Mouse (Mus musculus): ENCODE measurements at regions not wholly inside any gene's neighbourhood (a gene's known extent, or its start where the extent isn't known, plus 50 kb on each side); places are given as distances from the start of the nearest gene placed in this dataset.

- Histone ChIP-seq H3K27ac (ENCODE audit: low read depth, low read length) (no peak overlapping the region), H3K4me1 (ENCODE audit: control insufficient read depth, insufficient read depth, low read depth, low read length) (no peaks in the 10 kb centered on the region)
- WGBS = 88% methylated on average over 4 of the region's 4 CpGs
Measured at GRCm38 (mm10) chr16:86159021-86159815, 257.6 kb upstream of the Adamts5 start.

GRCm38 (mm10) chr16:86138171-86138570, 236.5 kb upstream of the Adamts5 start:
- no peak overlapping the region for H3K4me3 ChIP-seq (ENCODE audit: low read length)
- no peak overlapping the region for H3K27ac ChIP-seq (ENCODE audit: low read depth, low read length)
- H3K4me1 ChIP-seq (ENCODE audit: control insufficient read depth, insufficient read depth, low read depth, low read length) = no peaks in the 10 kb centered on the region
- no peaks in the 10 kb centered on the region for H3K36me3 ChIP-seq (ENCODE audit: control insufficient read depth, insufficient read depth, low read length)
- no peak overlapping the region for H3K9ac ChIP-seq (ENCODE audit: low read depth, low read length)
- H3K27me3 ChIP-seq (replicated peaks; ENCODE audit: control insufficient read depth, insufficient read depth, low read length) = no peaks in the 10 kb centered on the region
- WGBS = 73% methylated on average over 3 of the region's 3 CpGs
- H3K4me2 ChIP-seq (ENCODE audit: low read length) = no peak overlapping the region
- H3K9me3 ChIP-seq (ENCODE audit: control insufficient read depth, low read length) = no peaks in the 10 kb centered on the region
- no peak for ATAC-seq

More at GRCm38 (mm10) chr16:86159021-86159815, 257.6 kb upstream of the Adamts5 start:
- H3K4me3 ChIP-seq (ENCODE audit: low read length) = no peak overlapping the region
- no peaks in the 10 kb centered on the region for H3K27me3 ChIP-seq (replicated peaks; ENCODE audit: control insufficient read depth, insufficient read depth, low read length)
- no peak overlapping the region for H3K9ac ChIP-seq (ENCODE audit: low read depth, low read length)
- H3K9me3 ChIP-seq (ENCODE audit: control insufficient read depth, low read length) = no peaks in the 10 kb centered on the region
- H3K4me2 ChIP-seq (ENCODE audit: low read length) = no peak overlapping the region
- H3K36me3 ChIP-seq (ENCODE audit: control insufficient read depth, insufficient read depth, low read length) = no peaks in the 10 kb centered on the region
- ATAC-seq = no peak

- no peaks in the 10 kb centered on the region for H3K9me3 ChIP-seq (ENCODE audit: control insufficient read depth, low read length)
- no peak overlapping the region for H3K27ac ChIP-seq (ENCODE audit: low read depth, low read length)
- H3K4me3 ChIP-seq (ENCODE audit: low read length) = no peak overlapping the region
- H3K9ac ChIP-seq (ENCODE audit: low read depth, low read length) = no peak overlapping the region
- no peak for ATAC-seq
- no peaks in the 10 kb centered on the region for H3K36me3 ChIP-seq (ENCODE audit: control insufficient read depth, insufficient read depth, low read length)
- H3K27me3 ChIP-seq (replicated peaks; ENCODE audit: control insufficient read depth, insufficient read depth, low read length) = no peaks in the 10 kb centered on the region
- H3K4me1 ChIP-seq (ENCODE audit: control insufficient read depth, insufficient read depth, low read depth, low read length) = no peaks in the 10 kb centered on the region
- H3K4me2 ChIP-seq (ENCODE audit: low read length) = no peak overlapping the region
- WGBS = 26% methylated on average over 3 of the region's 3 CpGs
Measured at GRCm38 (mm10) chr16:86136169-86136568, 234.5 kb upstream of the Adamts5 start.

- Histone ChIP-seq H3K4me2 (ENCODE audit: low read length) (no peak overlapping the region), H3K36me3 (ENCODE audit: control insufficient read depth, insufficient read depth, low read length) (no peaks in the 10 kb centered on the region)
Measured at GRCm38 (mm10) chr16:86127391-86127790, 225.8 kb upstream of the Adamts5 start.

GRCm38 (mm10) chr16:86124182-86124581, 222.6 kb upstream of the Adamts5 start:
- Histone ChIP-seq H3K4me1 (ENCODE audit: control insufficient read depth, insufficient read depth, low read depth, low read length) (no peaks in the 10 kb centered on the region), H3K27ac (ENCODE audit: low read depth, low read length) (no peak overlapping the region), H3K27me3 (replicated peaks; ENCODE audit: control insufficient read depth, insufficient read depth, low read length) (no peaks in the 10 kb centered on the region), H3K4me2 (ENCODE audit: low read length) (no peak overlapping the region), H3K9me3 (ENCODE audit: control insufficient read depth, low read length) (no peaks in the 10 kb centered on the region), H3K4me3 (ENCODE audit: low read length) (no peak overlapping the region), H3K36me3 (ENCODE audit: control insufficient read depth, insufficient read depth, low read length) (no peaks in the 10 kb centered on the region), H3K9ac (ENCODE audit: low read depth, low read length) (no peak overlapping the region)
- 100% methylated on average over 1 of the region's 1 CpGs for WGBS
- ATAC-seq = no peak

More at GRCm38 (mm10) chr16:86127391-86127790, 225.8 kb upstream of the Adamts5 start:
- WGBS = 85% methylated on average over 4 of the region's 4 CpGs
- Histone ChIP-seq H3K9me3 (ENCODE audit: control insufficient read depth, low read length) (no peaks in the 10 kb centered on the region), H3K4me1 (ENCODE audit: control insufficient read depth, insufficient read depth, low read depth, low read length) (no peaks in the 10 kb centered on the region), H3K9ac (ENCODE audit: low read depth, low read length) (no peak overlapping the region), H3K27ac (ENCODE audit: low read depth, low read length) (no peak overlapping the region), H3K4me3 (ENCODE audit: low read length) (no peak overlapping the region), H3K27me3 (replicated peaks; ENCODE audit: control insufficient read depth, insufficient read depth, low read length) (no peaks in the 10 kb centered on the region)
- ATAC-seq = no peak

GRCm38 (mm10) chr16:86122936-86123335, 221.3 kb upstream of the Adamts5 start:
- Histone ChIP-seq H3K4me2 (ENCODE audit: low read length) (no peak overlapping the region), H3K4me3 (ENCODE audit: low read length) (no peak overlapping the region), H3K4me1 (ENCODE audit: control insufficient read depth, insufficient read depth, low read depth, low read length) (no peaks in the 10 kb centered on the region), H3K27ac (ENCODE audit: low read depth, low read length) (no peak overlapping the region), H3K27me3 (replicated peaks; ENCODE audit: control insufficient read depth, insufficient read depth, low read length) (no peaks in the 10 kb centered on the region), H3K9me3 (ENCODE audit: control insufficient read depth, low read length) (no peaks in the 10 kb centered on the region), H3K9ac (ENCODE audit: low read depth, low read length) (no peak overlapping the region), H3K36me3 (ENCODE audit: control insufficient read depth, insufficient read depth, low read length) (no peaks in the 10 kb centered on the region)
- 71% methylated on average over 1 of the region's 1 CpGs for WGBS
- ATAC-seq = no peak

GRCm38 (mm10) chr16:86117959-86118358, 216.3 kb upstream of the Adamts5 start:
- Histone ChIP-seq H3K9ac (ENCODE audit: low read depth, low read length) (no peak overlapping the region), H3K27ac (ENCODE audit: low read depth, low read length) (no peak overlapping the region), H3K36me3 (ENCODE audit: control insufficient read depth, insufficient read depth, low read length) (no peaks in the 10 kb centered on the region), H3K9me3 (ENCODE audit: control insufficient read depth, low read length) (no peaks in the 10 kb centered on the region), H3K27me3 (replicated peaks; ENCODE audit: control insufficient read depth, insufficient read depth, low read length) (no peaks in the 10 kb centered on the region), H3K4me1 (ENCODE audit: control insufficient read depth, insufficient read depth, low read depth, low read length) (no peaks in the 10 kb centered on the region), H3K4me2 (ENCODE audit: low read length) (no peak overlapping the region), H3K4me3 (ENCODE audit: low read length) (no peak overlapping the region)
- ATAC-seq = no peak

GRCm38 (mm10) chr16:86115587-86116376, 214.2 kb upstream of the Adamts5 start:
- 78% methylated on average over 2 of the region's 2 CpGs for WGBS
- Histone ChIP-seq H3K9me3 (ENCODE audit: control insufficient read depth, low read length) (no peaks in the 10 kb centered on the region), H3K4me3 (ENCODE audit: low read length) (no peak overlapping the region), H3K36me3 (ENCODE audit: control insufficient read depth, insufficient read depth, low read length) (no peaks in the 10 kb centered on the region), H3K4me2 (ENCODE audit: low read length) (no peak overlapping the region), H3K9ac (ENCODE audit: low read depth, low read length) (no peak overlapping the region), H3K27me3 (replicated peaks; ENCODE audit: control insufficient read depth, insufficient read depth, low read length) (no peaks in the 10 kb centered on the region), H3K27ac (ENCODE audit: low read depth, low read length) (no peak overlapping the region), H3K4me1 (ENCODE audit: control insufficient read depth, insufficient read depth, low read depth, low read length) (no peaks in the 10 kb centered on the region)
- no peak for ATAC-seq

GRCm38 (mm10) chr16:86094461-86094860, 192.8 kb upstream of the Adamts5 start:
- Histone ChIP-seq H3K27me3 (replicated peaks; ENCODE audit: control insufficient read depth, insufficient read depth, low read length) (no peaks in the 10 kb centered on the region), H3K4me2 (ENCODE audit: low read length) (no peak overlapping the region), H3K9me3 (ENCODE audit: control insufficient read depth, low read length) (no peaks in the 10 kb centered on the region; the same call in 1 of the 2 replicates), H3K4me1 (ENCODE audit: control insufficient read depth, insufficient read depth, low read depth, low read length) (no peaks in the 10 kb centered on the region), H3K36me3 (ENCODE audit: control insufficient read depth, insufficient read depth, low read length) (no peaks in the 10 kb centered on the region), H3K27ac (ENCODE audit: low read depth, low read length) (no peak overlapping the region), H3K4me3 (ENCODE audit: low read length) (no peak overlapping the region), H3K9ac (ENCODE audit: low read depth, low read length) (no peak overlapping the region)
- WGBS = 80% methylated on average over 2 of the region's 2 CpGs
- no peak for ATAC-seq

All from hindbrain, embryonic 16.5 days (tissue).